Mouse (Mus musculus) left cerebral cortex, adult 6 months (tissue): ENCODE data around the gene Nrk. TPM values are rescaled to one million over a fixed set of nuclear protein-coding genes. Genes with fewer than 3 reads are reported as not detected.

Experiments used
- long read RNA-seq, 2 experiments: library from polyadenylated mRNA; unstranded; transcript quantifications; one replicate each; pipeline ENCODE4 v2.0.0; 2019 to 2020
- polyA plus RNA-seq: library from polyadenylated mRNA; unstranded; fragments of <200 nt; fragmentation: Nextera tagmentation; gene quantifications from 2 replicates; pipeline ENCODE4 v1.2.3, GENCODE M21; 2021

Nrk gene
- not detected in 2 replicates for polyA plus RNA-seq
- long read RNA-seq, experiment 1: 0 reads
- long read RNA-seq, experiment 2: 0 reads

DNA sequence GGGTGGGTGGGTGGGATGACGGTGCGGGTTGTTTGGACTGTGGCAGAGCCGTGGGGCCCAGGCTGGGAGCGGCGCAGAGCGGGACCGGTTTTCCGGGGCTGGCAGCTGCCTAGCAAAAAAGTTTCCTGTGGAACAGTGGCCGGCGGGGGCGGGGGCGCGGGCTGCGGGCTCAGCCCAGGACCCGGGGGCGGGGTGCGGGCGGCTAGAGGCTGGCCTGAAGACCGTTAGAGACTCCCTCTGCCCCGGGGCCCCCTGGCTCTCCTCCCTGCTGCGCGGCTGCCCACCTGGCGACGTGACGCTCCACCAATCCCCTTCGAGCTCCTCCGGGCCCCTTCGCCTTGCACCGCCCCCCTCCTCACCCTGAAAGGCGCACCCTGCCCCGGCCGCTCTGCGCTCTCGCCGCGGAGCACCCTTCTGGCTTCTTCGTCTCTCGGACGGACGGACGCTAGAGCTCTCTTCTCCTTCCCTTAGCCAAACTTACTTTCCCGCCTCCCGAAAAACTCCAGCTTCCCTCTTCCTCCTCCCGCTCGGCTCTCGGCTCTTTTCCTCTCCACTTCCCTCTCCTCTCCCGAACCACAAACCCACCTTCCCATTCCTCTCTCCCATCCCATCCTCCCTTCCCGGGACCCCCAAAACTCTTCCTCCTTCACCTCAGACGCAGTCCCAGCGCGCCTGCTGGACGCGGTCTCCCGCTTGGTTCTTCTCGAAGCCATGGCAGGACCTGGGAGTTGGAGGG is at the start of gene Nrk:
TSS of gene Nrk (plus strand) at position 390 of the 736 bp plus-strand sequence.

Other genes starting within 250 kb of the Nrk start
- gene Serpina7, start 170.8 kb downstream of the Nrk start, polyA plus RNA-seq: not detected in 2 replicates
- gene 4930513O06Rik, start 171.8 kb downstream of the Nrk start, polyA plus RNA-seq: not detected in 2 replicates